Mouse (Mus musculus): Measurements from ENCODE around the gene Zfpm1.

The Zfpm1 gene

DNA sequence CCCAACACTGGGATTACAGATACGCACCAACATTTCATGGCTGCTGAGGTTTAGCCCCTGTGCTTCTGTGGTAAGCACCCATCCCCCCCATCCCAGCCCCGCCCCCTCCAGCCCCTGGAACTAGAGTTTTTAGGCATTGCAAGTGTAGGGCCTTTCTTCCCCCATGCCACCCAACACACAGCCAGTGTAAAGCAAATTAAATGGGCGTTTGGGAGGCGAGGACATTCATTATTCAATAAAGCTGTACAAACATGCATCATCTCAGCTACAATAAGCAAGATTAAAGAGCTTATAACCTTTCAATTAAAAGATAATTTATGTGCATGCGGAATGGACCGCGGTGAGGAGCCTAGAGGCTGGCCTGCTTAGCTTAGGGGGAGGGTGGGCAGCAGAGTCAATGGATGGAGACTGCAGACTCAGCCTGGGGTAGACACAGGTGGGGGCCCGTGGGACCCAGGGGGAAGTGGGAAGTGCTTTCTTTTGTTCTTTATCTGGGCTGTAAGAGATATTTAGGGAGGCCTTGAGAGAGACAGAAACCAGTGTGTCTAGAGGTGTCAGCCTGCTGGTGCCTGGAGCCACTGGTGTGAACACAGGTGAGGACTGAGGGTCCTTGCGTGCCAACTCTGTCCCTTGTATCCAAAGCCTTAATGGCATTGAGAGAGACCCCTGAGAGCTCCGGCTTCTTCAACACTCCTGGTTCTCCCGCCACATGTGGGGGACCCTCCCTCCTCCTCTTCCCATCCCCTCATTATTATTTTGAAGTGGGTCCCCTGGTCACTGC, 68.6 kb downstream of the Zfpm1 start:
- no peak for DNase-seq

DNA sequence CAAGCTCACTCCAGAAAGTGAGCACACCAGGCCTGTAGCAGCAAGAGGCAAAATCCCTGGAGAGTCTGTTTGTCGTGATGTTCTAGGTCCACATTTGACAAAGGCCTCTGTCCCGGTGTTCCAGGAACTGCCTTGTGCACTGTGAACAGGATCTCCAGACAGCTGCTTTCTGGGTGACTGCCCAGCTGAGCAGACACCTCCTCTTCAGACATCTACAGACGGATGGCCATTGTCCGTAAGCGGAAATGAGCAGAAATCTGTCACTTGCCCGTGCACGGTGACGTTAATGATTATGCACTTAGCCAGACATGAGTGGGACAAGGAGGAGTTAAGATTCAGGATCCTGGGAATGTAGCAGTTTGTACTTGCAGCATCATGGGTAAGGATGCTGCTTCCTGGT, 72.2 kb downstream of the Zfpm1 start:
- DNase-seq, result no peak

DNA sequence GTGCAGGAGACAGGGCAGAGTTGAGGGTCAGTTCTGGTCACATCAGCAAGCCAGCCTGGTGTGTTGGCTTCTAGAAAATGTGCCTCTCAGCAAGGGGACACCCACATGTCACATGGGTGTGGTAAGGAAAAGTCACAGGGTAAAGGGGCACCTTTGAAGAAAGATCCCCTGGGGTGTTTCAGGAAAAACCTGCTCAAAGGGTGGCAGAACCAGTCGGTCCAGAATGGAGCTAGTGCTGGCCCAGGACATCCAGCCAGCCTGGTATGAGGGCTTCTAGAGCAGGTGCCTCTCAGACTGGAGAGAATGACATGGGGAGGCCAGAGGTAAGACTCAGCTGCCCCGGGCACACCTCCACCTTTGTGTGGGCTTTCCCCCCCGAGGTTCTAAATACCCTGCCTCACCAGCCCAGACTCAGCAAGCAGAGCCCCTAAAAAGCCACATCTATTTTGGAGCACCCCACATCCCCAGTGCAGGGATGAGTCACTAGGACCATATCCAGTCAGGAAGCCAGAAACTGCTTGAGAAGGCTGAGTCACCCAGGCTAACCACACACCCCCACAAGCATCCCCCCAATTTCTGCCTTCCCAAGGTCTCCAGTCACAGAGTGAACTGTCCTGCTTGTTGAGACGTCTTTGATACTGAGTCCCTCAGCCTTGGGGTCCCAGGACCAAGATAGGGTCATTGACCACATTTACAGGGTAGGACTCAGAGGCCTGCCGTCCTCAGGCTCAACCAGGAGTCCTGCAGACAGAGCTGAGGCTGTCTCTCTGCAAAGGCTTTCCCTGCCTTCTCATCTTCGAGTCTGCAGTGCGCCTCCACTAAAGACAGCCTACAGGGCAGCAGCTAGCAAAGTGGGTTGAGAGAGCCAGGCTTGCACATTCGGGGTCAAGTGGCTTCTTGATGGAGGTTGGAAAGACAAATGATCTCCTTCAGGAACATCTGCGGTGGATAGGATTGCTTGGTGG, 74.0 kb downstream of the Zfpm1 start:
- peak; percentile 42 for DNase-seq

DNA sequence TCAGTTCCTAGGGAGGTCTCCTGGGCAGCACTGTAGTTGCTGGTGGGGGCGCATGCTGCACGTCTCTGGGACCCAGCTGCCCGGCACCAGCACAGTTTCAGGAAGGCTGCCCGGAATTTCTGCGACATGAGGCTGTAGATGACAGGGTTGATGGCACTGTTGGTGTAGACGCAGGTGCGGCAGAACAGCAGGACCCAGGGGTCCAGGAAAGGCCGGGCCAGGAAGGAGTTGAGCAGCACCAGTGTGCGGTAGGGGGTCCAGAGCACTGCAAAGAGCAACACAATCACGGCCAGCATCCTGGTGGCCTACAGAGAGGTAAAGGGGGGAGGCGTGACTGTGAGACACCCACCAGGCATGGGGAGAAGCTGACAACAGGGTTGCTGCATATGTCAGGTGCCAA, 75.3 kb downstream of the Zfpm1 start:
- no peak for DNase-seq

DNA sequence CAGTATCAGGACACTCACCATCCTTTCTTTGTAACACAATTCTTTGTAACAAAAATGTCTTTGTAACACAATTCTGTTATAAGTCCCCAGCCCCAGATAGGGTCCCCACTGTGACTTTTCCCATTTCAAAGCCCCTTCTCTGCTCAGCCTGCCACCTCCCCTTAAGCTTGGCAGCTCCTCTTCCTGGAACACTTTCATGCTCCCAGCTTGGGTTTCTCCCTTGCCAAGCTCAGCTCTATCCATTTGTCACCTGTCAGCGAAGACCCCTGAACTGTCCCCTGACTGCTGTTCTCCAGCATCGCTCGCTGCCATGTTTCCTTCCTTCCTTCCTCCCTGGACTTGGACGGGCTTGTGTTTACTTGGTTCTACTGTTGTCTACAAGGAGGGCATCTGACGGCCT, 75.7 kb downstream of the Zfpm1 start:
- DNase-seq, result no peak

DNA sequence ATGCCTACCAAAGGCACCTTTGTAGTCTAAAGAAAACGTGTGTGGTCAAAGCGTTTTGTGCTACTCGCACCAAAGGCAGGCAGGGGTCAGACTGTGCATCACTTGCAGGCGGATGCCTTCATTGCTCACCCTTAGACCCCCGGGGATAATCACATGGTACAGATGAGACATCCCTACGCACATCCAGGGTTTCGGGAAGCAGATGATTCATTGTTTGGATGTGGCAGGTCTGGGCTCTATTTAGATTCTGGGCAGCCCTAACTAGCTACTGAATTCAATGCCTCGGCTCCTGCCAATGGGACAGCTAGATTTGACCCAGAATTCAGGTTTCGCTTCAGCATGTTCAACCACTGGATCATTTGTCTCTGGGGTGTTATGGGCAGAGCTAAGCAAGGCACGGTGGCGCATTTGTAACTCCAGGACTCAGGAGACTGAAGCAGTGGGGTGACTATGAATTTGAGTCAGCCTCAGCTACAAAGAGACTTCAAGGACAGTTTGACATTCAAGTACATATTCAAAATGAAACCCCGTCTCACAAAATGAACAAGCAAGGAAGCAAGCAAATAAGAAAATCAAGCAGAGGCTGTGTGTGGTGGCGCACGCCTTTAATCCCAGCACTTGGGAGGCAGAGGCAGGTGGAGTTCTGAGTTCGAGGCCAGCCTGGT, 77.3 kb downstream of the Zfpm1 start:
- DNase-seq, result no peak

DNA sequence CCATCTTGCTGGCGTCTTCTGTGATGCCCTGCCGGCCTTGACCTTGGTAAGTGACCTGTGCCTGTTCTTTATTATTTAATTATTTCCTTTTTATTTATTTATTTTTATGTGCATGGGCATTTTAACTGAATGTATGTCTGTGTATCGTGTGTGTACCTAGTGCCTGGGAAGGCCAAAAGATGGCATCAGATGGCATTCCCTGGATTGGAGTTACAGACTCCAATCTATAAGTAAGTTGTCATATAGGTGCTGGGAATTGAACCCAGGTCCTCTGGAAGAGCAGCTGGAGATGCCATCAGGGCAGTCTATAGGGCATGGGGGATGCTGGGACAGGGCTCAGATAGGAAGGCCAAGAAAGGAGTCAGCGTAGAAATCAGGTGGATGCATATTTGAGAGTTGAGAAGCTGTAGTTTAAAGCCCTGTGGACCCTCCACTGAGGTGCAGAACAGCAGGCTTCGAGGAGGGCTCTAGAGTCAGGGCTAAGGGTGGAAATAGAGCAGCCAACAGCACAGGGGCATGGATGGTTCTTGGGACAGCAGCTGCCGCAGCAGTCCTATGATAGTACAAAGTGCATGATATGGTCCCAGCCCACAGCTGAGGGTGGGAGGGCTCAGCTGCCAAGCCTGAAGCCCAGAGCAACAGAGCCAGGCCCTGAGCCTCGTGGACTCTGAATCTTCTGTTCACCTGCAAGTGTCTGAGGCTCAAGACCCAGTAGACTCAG, 78.9 kb downstream of the Zfpm1 start, which contains the start of gene Trhr2:
TSS of gene Trhr2 (minus strand) at position 51 of the 721 bp plus-strand sequence.
- DNase-seq, result no peak

DNA sequence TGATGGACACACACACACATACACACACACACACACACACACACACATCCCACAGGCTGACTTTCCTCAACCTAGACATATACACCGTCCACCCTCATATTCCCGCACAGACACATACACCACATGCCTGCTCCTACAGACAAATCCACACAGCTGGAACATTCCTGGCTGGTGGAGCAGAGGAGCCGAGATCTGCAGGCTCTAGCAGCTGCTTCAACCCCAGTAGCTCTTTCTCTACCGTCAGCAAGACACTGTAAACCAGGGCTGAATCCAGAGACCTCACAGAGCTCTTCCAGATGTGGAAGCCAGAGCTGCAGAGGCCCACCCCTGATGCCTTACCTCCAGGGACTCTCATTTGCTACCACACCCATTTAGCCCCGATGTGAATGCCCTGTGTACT, 80.3 kb downstream of the Zfpm1 start:
- DNase-seq, result no peak

DNA sequence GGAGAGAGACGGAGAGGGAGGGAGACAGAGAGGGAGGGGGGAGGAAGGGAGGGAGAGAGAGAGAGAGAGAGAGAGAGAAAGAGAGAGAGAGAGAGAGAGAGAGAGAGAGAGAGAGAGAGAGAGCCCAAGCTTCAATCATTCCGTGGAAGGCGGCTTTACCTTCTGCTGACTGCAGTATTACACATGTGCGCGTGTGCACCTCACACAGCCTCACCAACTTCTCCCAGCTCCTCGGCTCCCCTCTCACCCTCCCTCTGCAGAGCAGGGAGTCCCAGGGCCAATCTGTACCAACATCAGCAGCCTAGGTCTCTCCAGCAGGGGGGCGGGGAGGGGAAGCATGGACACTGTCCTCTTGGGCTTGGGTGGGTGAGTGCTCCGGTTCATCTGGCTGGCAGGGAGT, 81.0 kb downstream of the Zfpm1 start:
- DNase-seq, result no peak

DNA sequence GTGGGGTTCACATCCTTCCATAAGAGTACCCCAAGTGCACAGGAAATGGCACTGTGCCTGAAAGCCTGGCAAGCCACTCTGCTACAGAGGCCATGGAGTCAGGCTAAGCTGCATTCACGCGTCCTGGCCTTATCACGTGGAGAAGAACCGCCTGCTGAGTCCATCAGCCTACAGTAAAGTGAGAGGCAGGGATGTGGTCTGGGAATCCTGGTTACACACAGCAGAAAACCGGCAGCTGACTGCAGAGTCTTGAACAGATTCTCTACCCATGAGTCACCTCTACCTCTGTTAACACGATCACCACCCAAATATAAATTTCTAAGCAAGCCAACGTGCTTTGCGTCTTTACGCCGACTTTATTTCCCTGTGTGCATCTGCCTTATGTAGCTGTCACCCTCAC, 86.6 kb downstream of the Zfpm1 start:
- DNase-seq, result no peak

DNA sequence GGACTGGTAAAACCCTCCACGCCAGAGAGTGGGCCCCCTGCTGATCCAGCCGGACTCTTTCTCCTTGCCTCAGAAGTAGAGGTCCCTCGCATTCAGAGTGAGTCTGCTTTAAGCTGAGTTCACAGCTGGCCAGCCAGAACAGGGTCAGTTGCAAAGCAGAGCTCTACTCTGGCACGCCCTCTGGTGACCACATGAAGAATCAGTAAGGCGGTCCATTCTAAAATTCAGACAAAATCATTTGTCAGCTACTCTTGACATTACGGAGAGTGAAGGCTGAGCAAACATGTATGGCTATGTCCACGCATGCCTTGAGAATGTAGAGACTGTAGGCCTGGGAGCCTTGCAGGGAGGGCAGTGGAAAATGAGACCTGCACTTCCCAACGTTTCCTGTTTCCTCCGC, 87.7 kb downstream of the Zfpm1 start:
- peak; percentile 73 for DNase-seq

DNA sequence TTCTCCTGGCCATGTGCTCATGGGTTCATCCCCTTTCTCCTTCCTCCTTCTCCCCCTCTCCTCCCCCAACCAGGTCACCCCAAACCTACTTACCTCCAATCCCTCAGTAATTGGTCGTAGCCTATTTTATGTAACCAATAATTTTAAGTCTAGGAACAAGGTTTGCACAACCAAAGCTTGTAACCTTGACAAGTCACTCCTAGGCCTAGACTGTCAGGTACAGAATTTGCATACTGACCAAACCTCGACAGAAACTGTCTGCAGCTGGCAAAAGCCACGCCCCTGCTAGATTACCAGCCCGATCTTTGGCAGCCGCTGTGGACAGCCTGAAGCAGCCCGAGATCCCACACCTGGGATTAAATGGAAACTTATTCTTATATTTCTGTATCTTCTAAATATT, 89.8 kb downstream of the Zfpm1 start:
- no peak for DNase-seq

DNA sequence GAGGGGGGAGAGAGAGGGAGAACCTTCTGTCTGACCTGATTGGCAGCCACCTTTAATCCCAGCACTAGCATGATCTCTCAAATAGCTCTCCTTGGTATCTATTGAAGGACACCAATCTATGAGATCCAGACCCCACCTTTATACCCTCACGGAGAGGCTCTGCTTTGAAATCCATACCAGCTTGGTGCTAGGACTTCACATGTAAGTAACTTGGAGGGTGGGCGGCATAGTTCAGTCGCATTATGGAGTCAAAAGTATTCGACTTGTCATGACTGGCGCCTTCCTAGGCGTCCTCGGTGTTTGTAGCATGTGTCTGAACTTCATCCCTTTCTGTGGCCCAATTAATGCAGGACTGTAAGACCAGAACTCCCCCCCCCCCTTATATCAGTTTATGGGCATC, 93.4 kb downstream of the Zfpm1 start:
- DNase-seq, result peak; percentile 18

DNA sequence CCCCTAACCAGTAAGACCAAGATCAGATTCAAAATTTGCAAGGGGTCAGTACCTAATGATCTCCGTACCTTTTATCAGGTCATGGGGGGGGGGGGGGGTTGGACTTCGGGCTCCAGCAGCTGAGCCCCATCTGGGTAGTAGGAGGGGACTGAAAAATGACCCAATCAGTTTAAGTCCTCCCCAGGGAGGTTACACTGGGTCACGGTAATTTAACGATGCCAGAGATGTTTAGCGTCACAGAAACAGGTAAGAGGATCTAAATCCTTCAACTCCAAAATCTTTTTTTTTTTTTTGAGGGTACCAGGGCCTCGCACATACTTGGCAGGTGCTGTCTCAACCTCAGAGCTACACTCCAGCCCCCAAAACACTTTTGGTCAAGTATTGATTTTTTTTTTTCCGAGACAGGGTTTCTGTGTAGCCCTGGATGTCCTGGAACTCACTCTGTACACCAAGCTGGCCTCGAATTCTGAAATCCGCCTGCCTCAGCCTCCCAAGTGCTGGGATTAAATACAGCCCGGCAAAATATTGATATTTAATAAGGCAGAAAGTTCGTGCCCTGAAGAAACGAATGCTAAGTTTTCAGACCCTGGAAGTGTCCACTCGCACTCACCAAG, 93.9 kb downstream of the Zfpm1 start:
- DNase-seq, result no peak

DNA sequence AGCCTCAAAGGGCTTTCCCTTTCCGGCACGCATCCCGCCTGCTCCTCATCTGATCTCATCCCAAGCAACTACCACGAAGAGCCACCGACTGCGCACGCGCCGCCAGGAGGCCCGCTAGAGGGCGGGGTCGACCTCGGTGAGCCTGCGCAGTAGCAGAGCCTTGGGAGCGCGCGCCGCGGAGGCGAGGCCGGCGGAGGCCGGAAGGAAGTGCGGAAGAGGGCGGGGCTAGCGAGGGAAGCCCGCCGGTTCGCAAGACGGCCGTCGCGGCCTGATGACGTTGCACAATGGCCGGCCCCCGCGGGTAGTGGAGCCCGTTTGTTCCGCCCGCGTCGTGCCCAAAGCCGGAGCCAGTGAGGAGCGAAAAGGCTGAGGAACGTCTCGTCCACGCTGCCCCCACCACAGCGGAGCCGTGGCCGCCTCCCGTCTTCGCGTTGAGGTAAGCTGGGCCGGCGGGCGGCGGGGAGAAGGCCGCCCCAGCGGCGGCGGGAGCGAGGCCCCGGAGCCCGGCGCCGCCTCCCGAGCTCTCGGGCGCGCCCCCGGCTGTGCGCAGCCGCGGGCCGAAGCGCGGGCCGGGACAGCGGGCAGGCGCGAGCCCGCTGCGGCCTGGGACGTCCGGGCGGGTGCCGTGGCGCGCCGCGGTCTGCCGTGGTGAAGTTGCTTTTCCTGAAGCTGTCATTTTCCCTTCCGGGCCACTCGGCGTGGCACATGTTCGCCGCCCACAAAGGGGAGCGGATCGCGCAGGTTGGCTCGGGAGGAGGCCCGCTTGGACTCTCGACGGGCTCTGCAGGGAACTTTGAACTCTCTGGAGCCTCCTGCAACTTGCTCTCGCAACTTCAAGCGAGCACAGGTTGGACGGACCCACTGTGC, 94.7 kb downstream of the Zfpm1 start, which contains the start of gene Zc3h18:
TSS of gene Zc3h18 (plus strand) at position 245 of the 867 bp plus-strand sequence.
- peak; percentile 99 for DNase-seq

DNA sequence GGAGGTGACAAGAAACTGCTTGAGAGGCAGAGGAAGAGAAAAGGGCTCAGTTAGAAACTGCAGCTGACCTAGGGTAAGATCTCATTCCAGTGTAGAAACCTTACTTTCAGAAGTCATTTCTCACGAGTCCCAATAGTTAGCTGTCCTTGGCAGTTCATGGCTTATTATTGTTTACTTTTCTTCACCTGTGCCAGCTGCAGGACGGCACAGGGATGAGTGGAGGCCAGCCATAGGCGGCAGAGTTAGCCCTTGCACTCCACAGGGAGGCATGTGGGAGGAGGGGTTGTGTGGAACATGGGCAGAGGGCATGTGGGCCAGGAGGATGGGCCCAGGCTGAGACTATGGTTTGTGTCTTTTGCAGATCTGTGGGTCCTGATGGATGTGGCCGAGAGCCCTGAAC, 101.1 kb downstream of the Zfpm1 start:
- no peak for DNase-seq

Measured in kidney, adult 9 months (tissue).